Mouse (Mus musculus) heart, postnatal 0 days (tissue): ENCODE results near the gene Prdm1. TPM values are rescaled to one million over a fixed set of nuclear protein-coding genes. Genes with fewer than 3 reads are reported as not detected.

Source experiments
- ATAC-seq: fragments of 200-750 bp; cut with Nextera tagmentation; 2 replicates; pipeline ENCODE4 v1.8.0; 2017; ENCODE audit warnings: low read depth, moderate number of reproducible peaks, moderate library complexity; ENCODE audit not compliant: insufficient read depth
- DNase-seq: peaks from one replicate; pipeline ENCODE4 v3.0.0-alpha.2; 2016; ENCODE audit warnings: low spot score
- H3K27ac ChIP-seq: fragments of 300-500 bp; sonication (generic); 2 replicates; pipeline ENCODE4 v1.5.1; 2014; ENCODE audit warnings: low read depth, mild to moderate bottlenecking
- H3K27me3 ChIP-seq: fragments of 300-500 bp; sonication (generic); 2 replicates; pipeline ENCODE4 v1.6.1; 2014; ENCODE audit warnings: low read length, mixed read lengths; ENCODE audit not compliant: control insufficient read depth, insufficient read depth
- H3K36me3 ChIP-seq: fragments of 300-500 bp; sonication (generic); replicated peaks from 2 replicates; pipeline ENCODE4 v1.6.1; 2014; ENCODE audit warnings: low read length, mixed read lengths; ENCODE audit not compliant: control insufficient read depth, insufficient read depth
- H3K4me1 ChIP-seq: fragments of 300-500 bp; sonication (generic); 2 replicates; pipeline ENCODE4 v1.6.1; 2014; ENCODE audit warnings: antibody characterized with exemption; ENCODE audit not compliant: control insufficient read depth, insufficient read depth
- H3K4me2 ChIP-seq: fragments of 300-500 bp; sonication (generic); 2 replicates; pipeline ENCODE4 v1.6.1; 2014; ENCODE audit warnings: low read depth, mild to moderate bottlenecking, low read length, moderate library complexity
- H3K4me3 ChIP-seq: fragments of 300-500 bp; sonication (generic); 2 replicates; pipeline ENCODE4 v1.5.1; 2014; ENCODE audit warnings: low read depth, low read length
- H3K9ac ChIP-seq: fragments of 300-500 bp; sonication (generic); replicated peaks from 2 replicates; pipeline ENCODE4 v1.6.1; 2014; ENCODE audit warnings: low read depth, low read length, mixed read lengths
- H3K9me3 ChIP-seq: fragments of 300-500 bp; sonication (generic); replicated peaks from 2 replicates; pipeline ENCODE4 v1.6.1; 2016; ENCODE audit warnings: low read length; ENCODE audit not compliant: control insufficient read depth
- CTCF ChIP-seq: IDR thresholded peaks from 2 replicates; pipeline ENCODE4 v1.5.1; 2016; ENCODE audit warnings: antibody characterized with exemption, control low read depth, low read depth
- EP300 ChIP-seq: IDR thresholded peaks from 2 replicates; pipeline ENCODE4 v1.6.1; 2016; ENCODE audit warnings: antibody characterized with exemption, low read depth
- WGBS: fragments of 180-500 bp; shearing (Covaris S2); extraction: QIAGEN DNeasy Blood & Tissue Kit; methylation state at CpG from one replicate; pipeline ENCODE4 v1.1.7; 2014; 5-methylcytosine and 5-hydroxymethylcytosine counted together
- polyA plus RNA-seq: library from polyadenylated mRNA; unstranded; fragments of >200 nt; fragmentation: Nextera tagmentation; extraction: Ambion mirVana; gene quantifications from 2 replicates; pipeline ENCODE4 v1.2.1, GENCODE M21; 2015
- total RNA-seq: library from RNA; depleted of rRNA; stranded (reverse); fragments of >200 nt; gene quantifications from 2 replicates; pipeline ENCODE4 v1.2.3, GENCODE M21; 2014; ENCODE audit warnings: low replicate concordance

Prdm1 gene
- total and polyA plus RNA-seq, 2 experiments from 2014 or later = 0.63 to 1.1 TPM

DNA sequence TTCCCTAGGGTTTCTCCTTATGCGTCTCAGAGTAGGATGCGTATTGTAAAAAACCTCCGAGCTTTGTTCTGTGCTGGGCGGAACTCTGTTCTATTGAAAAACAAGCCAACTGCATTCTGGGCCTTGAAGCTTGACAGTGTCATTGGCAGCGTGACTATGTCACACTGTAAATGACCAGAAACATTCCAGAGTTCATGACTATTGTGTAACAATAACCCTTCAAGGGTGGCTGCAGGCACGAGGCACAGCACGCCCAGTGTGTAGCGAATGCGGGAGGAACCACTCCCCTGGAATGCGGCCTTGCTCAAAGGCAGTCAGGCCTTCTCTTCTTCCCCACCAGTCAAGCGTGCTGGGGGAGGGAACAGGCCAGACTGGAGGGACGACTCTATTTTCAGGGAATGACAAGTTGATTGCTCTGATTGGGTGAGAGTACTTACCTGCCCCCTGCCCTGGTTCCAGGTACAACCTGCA is 100.4 kb downstream of the Prdm1 start:
- H3K9me3 ChIP-seq = no peaks in the 10 kb centered on the region
- no peak overlapping the region for H3K9ac ChIP-seq
- no peaks in the 10 kb centered on the region for H3K4me1 ChIP-seq
- no peak overlapping the region for H3K4me2 ChIP-seq
- H3K4me3 ChIP-seq = no peak overlapping the region
- ATAC-seq (peak; percentile 36; the same call in 1 of the 2 replicates), DNase-seq (peak; percentile 12)
- no peaks in the 10 kb centered on the region for H3K36me3 ChIP-seq
- no peak overlapping the region; the same call in 1 of the 2 replicates for H3K27ac ChIP-seq
- no peaks in the 10 kb centered on the region for H3K27me3 ChIP-seq
- WGBS = 55% methylated on average over 12 of the region's 12 CpGs
- TF ChIP-seq EP300 = no peak
- no peak for TF ChIP-seq CTCF

DNA sequence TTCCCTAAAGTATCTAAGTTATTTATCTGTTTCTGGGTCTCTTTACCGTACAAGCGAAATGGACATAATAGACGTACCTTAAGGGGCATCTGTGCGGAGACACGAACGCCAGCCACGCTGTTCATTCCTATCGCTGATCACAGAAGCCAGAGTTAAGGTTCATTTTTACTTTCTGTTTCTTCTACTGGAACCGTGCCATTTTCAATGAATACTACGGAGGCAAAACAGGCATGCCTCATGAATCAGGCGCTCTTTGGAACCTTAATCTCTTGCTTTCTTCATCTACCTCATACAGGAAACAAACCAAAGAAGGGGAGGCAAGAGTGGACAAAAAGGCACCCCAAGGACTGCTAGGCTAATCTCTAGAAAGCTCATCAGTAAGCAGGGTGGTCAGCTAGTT is 100.9 kb downstream of the Prdm1 start:
- Histone ChIP-seq H3K4me3 (no peak overlapping the region), H3K9ac (no peak overlapping the region), H3K27me3 (no peaks in the 10 kb centered on the region), H3K4me1 (no peaks in the 10 kb centered on the region), H3K36me3 (no peaks in the 10 kb centered on the region), H3K4me2 (no peak overlapping the region), H3K9me3 (no peaks in the 10 kb centered on the region), H3K27ac (no peak overlapping the region)
- TF ChIP-seq CTCF (no peak), EP300 (no peak)
- 82% methylated on average over 11 of the region's 11 CpGs for WGBS
- ATAC-seq = no peak
- DNase-seq = no peak

DNA sequence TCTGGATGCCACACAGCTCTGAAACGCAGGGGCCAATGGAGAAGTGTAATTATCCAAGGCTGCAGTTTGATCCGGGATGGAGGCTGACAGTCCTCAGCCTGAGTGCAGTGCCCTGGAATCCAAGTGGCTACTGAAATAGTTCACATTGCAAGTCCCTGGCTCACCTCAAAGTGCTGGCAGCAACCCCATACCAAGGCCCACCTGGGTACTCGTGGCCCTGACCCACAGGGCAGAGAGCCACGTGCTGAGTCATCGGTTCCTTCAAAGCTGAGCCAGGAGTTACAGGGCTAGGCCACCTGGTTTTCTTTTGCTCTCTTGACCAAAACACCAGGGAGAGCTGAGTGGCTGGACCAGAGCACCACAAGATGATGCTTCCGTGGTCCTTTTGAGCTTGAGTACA is 103.3 kb downstream of the Prdm1 start:
- no peaks in the 10 kb centered on the region for H3K9me3 ChIP-seq
- H3K4me2 ChIP-seq = no peak overlapping the region
- H3K27ac ChIP-seq = no peak overlapping the region
- TF ChIP-seq EP300 (no peak), CTCF (no peak)
- H3K27me3 ChIP-seq = no peaks in the 10 kb centered on the region
- no peak overlapping the region for H3K4me3 ChIP-seq
- H3K4me1 ChIP-seq = no peaks in the 10 kb centered on the region
- DNase-seq = no peak
- no peak for ATAC-seq
- H3K36me3 ChIP-seq = no peaks in the 10 kb centered on the region
- WGBS = 55% methylated on average over 6 of the region's 6 CpGs
- H3K9ac ChIP-seq = no peak overlapping the region

DNA sequence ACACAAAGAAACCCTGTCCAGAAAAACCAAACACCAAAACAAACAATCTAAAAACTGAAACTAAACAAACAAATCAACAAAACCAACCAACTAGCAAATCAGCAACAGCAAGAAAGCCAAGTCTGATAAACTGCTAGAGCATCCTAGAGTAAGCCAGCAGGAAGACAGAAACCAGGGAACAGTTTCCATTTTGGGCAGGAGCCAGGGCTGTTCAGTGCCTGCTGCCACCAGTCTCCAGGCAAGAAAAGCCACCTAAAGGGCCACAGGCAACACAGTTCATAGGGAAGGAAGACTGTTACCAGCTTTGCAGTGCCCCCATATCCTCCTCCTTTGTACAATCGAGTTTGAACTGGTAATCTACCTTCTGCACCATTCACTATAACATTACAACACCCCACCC is 106.4 kb downstream of the Prdm1 start:
- Histone ChIP-seq H3K27me3 (no peaks in the 10 kb centered on the region), H3K4me3 (no peak overlapping the region), H3K9me3 (no peaks in the 10 kb centered on the region), H3K27ac (no peak overlapping the region), H3K4me2 (no peak overlapping the region), H3K4me1 (no peaks in the 10 kb centered on the region), H3K9ac (no peak overlapping the region), H3K36me3 (no peaks in the 10 kb centered on the region)
- no peak for DNase-seq
- no peak for ATAC-seq
- 45% methylated on average over 1 of the region's 1 CpGs for WGBS
- no peak for TF ChIP-seq EP300
- TF ChIP-seq CTCF = no peak

DNA sequence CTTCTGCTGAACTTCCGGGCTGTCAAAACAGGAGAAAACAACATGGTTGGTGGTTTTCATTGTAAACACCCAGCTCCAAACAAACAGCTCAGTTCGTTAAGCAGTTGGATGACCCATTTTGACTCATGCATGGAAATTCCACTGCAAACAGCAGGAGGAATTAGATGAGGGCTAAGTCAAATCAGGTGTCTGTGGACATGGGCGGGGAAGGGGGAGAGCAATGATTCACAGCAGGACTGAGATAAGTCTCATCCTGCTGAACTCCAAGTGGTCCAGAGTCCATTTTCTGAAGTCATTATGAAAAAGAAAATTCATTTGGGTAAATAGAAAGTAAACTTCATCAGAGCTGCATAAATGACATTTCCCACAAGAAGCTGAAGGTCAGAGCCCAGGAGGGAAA is 108.1 kb downstream of the Prdm1 start:
- H3K27ac ChIP-seq = no peak overlapping the region
- ATAC-seq (no peak), DNase-seq (no peak)
- H3K9me3 ChIP-seq = no peaks in the 10 kb centered on the region
- H3K4me1 ChIP-seq = no peaks in the 10 kb centered on the region
- TF ChIP-seq CTCF (no peak), EP300 (no peak)
- H3K27me3 ChIP-seq = no peaks in the 10 kb centered on the region
- H3K4me2 ChIP-seq = no peak overlapping the region
- H3K36me3 ChIP-seq = no peaks in the 10 kb centered on the region
- H3K4me3 ChIP-seq = no peak overlapping the region
- H3K9ac ChIP-seq = no peak overlapping the region
- WGBS = 81% methylated on average over 3 of the region's 3 CpGs

DNA sequence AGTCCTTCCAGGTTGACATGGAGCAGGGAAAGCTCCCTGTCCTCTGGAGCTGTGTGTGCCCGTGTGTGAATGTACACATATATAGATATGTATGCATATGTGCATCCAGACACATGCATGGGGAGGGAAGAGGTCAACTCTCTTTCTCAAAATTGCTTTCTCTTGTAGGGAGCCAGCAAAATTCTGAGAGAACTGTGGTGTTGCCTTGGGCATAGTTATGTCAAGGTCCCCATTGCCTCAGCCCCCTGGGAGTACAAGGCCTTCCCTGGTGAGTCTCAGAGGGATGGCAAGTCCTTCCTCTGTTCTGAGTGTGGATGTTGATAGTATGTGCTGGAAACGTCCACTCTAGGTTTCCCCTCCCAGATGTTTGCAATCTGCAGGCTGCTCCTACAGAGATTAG is 109.4 kb downstream of the Prdm1 start:
- no peak overlapping the region for H3K27ac ChIP-seq
- no peak overlapping the region for H3K9ac ChIP-seq
- 48% methylated on average over 2 of the region's 2 CpGs for WGBS
- H3K4me2 ChIP-seq = no peak overlapping the region
- H3K36me3 ChIP-seq = no peaks in the 10 kb centered on the region
- no peak overlapping the region for H3K4me3 ChIP-seq
- DNase-seq (no peak), ATAC-seq (no peak)
- H3K9me3 ChIP-seq = no peaks in the 10 kb centered on the region
- no peaks in the 10 kb centered on the region for H3K27me3 ChIP-seq
- TF ChIP-seq CTCF = no peak
- no peak for TF ChIP-seq EP300
- H3K4me1 ChIP-seq = no peaks in the 10 kb centered on the region
